Mouse (Mus musculus) heart, embryonic 11.5 days (tissue): ENCODE data around the gene Ube3b. TPM values are rescaled to one million over a fixed set of nuclear protein-coding genes. Genes with fewer than 3 reads are reported as not detected.

Experiments used
- ATAC-seq: fragments of 200-750 bp; cut with Nextera tagmentation; replicated peaks from 2 replicates; pipeline ENCODE4 v1.8.0; 2017; ENCODE audit warnings: moderate library complexity; ENCODE audit not compliant: insufficient number of reproducible peaks, low FRiP score, low TSS enrichment
- H3K27ac ChIP-seq: fragments of 300-500 bp; sonication (generic); 2 replicates; pipeline ENCODE4 v1.5.1; 2014; ENCODE audit warnings: mild to moderate bottlenecking, low read depth, low read length
- H3K27me3 ChIP-seq: fragments of 300-500 bp; sonication (generic); 2 replicates; pipeline ENCODE4 v1.6.1; 2014; ENCODE audit warnings: mild to moderate bottlenecking, low read length, mixed read lengths; ENCODE audit not compliant: control insufficient read depth, insufficient read depth
- H3K36me3 ChIP-seq: fragments of 300-500 bp; sonication (generic); 2 replicates; pipeline ENCODE4 v1.6.1; 2014; ENCODE audit warnings: mild to moderate bottlenecking, low read length, moderate library complexity, mixed read lengths; ENCODE audit not compliant: control insufficient read depth, insufficient read depth
- H3K4me1 ChIP-seq: fragments of 300-500 bp; sonication (generic); 2 replicates; pipeline ENCODE4 v1.6.1; 2014; ENCODE audit warnings: low read length; ENCODE audit not compliant: control insufficient read depth, insufficient read depth
- H3K4me2 ChIP-seq: fragments of 300-500 bp; sonication (generic); 2 replicates; pipeline ENCODE4 v1.6.1; 2014; ENCODE audit warnings: mild to moderate bottlenecking, moderate library complexity
- H3K4me3 ChIP-seq: fragments of 300-500 bp; sonication (generic); 2 replicates; pipeline ENCODE4 v1.5.1; 2014; ENCODE audit warnings: low read depth, low read length
- H3K9ac ChIP-seq: fragments of 300-500 bp; sonication (generic); 2 replicates; pipeline ENCODE4 v1.6.1; 2014; ENCODE audit warnings: mild to moderate bottlenecking, low read depth, low read length, moderate library complexity
- H3K9me3 ChIP-seq: fragments of 300-500 bp; sonication (generic); replicated peaks from 2 replicates; pipeline ENCODE4 v1.6.1; 2016; ENCODE audit warnings: low read length; ENCODE audit not compliant: control insufficient read depth
- WGBS: fragments of 180-500 bp; shearing (Covaris S2); extraction: QIAGEN DNeasy Blood & Tissue Kit; methylation state at CpG from one replicate; pipeline ENCODE4 v1.1.7; 2014; ENCODE audit not compliant: insufficient replicate concordance; 5-methylcytosine and 5-hydroxymethylcytosine counted together
- polyA plus RNA-seq: library from polyadenylated mRNA; unstranded; fragments of >200 nt; fragmentation: Nextera tagmentation; extraction: Ambion mirVana; gene quantifications from 2 replicates; pipeline ENCODE4 v1.2.1, GENCODE M21; 2014

Ube3b gene
- polyA plus RNA-seq, 1 experiment from 2014 or later = 43.0 TPM

GRCm38 (mm10) chr5:114358833-114359232, 21.6 kb upstream of the Ube3b start:
- WGBS = 74% methylated on average over 10 of the region's 10 CpGs
- no peak for ATAC-seq

DNA sequence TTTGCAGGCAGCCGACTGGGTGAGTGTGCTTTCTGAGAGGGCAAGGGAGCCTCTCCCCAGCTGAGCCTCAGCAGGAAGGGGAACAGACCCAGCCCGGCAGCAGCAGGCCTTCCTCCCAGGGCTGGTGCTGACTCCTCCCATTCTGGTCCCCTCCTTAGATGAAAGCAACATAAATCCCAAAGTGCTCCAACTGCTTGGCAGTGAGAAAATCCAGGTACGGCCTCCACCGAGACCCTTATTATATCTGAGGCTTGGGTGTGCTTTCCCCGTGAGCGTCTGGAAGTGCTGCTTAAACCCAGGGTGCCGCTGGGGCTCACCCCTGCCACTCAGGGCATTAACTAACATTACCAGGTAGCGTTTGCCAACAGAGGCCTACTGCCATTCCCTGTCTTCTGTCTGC, 20.8 kb upstream of the Ube3b start:
- WGBS = 62% methylated on average over 8 of the region's 8 CpGs
- no peak overlapping the region for H3K27ac ChIP-seq
- peaks cover 13% of the 10 kb centered on the region for H3K36me3 ChIP-seq

More at GRCm38 (mm10) chr5:114358833-114359232, 21.6 kb upstream of the Ube3b start:
- Histone ChIP-seq H3K4me2 (no peak overlapping the region), H3K4me1 (peaks cover 3% of the 10 kb centered on the region; the same call in 1 of the 2 replicates), H3K36me3 (peaks cover 13% of the 10 kb centered on the region; the same call in 1 of the 2 replicates), H3K9me3 (no peaks in the 10 kb centered on the region), H3K4me3 (no peak overlapping the region), H3K9ac (no peak overlapping the region), H3K27me3 (no peaks in the 10 kb centered on the region), H3K27ac (no peak overlapping the region)

GRCm38 (mm10) chr5:114360968-114361367, 19.4 kb upstream of the Ube3b start:
- H3K27ac ChIP-seq = no peak overlapping the region
- no peaks in the 10 kb centered on the region for H3K27me3 ChIP-seq
- 81% methylated on average over 15 of the region's 15 CpGs for WGBS
- H3K9ac ChIP-seq = no peak overlapping the region
- peaks cover 3% of the 10 kb centered on the region; the same call in 1 of the 2 replicates for H3K4me1 ChIP-seq
- no peak overlapping the region for H3K4me2 ChIP-seq
- H3K4me3 ChIP-seq = no peak overlapping the region
- peaks cover 24% of the 10 kb centered on the region for H3K36me3 ChIP-seq
- H3K9me3 ChIP-seq = no peaks in the 10 kb centered on the region
- no peak for ATAC-seq

More for the DNA sequence above, 20.8 kb upstream of the Ube3b start:
- Histone ChIP-seq H3K9me3 (no peaks in the 10 kb centered on the region), H3K9ac (no peak overlapping the region), H3K4me2 (no peak overlapping the region), H3K27me3 (no peaks in the 10 kb centered on the region), H3K4me3 (no peak overlapping the region), H3K4me1 (peaks cover 3% of the 10 kb centered on the region; the same call in 1 of the 2 replicates)
- ATAC-seq = no peak

GRCm38 (mm10) chr5:114365043-114365752, 15.2 kb upstream of the Ube3b start:
- Histone ChIP-seq H3K9me3 (no peaks in the 10 kb centered on the region), H3K36me3 (peaks cover 39% of the 10 kb centered on the region), H3K9ac (no peak overlapping the region), H3K27ac (no peak overlapping the region), H3K4me3 (no peak overlapping the region), H3K27me3 (no peaks in the 10 kb centered on the region), H3K4me2 (no peak overlapping the region), H3K4me1 (peaks cover 3% of the 10 kb centered on the region)
- 86% methylated on average over 23 of the region's 23 CpGs for WGBS
- ATAC-seq = no peak

GRCm38 (mm10) chr5:114368121-114368520, 12.3 kb upstream of the Ube3b start:
- Histone ChIP-seq H3K4me2 (no peak overlapping the region), H3K36me3 (peaks cover 30% of the 10 kb centered on the region)
- 88% methylated on average over 14 of the region's 14 CpGs for WGBS

GRCm38 (mm10) chr5:114368803-114369496, 11.5 kb upstream of the Ube3b start:
- Histone ChIP-seq H3K36me3 (peaks cover 33% of the 10 kb centered on the region), H3K4me1 (peaks cover 40% of the 10 kb centered on the region), H3K4me3 (no peak overlapping the region), H3K27me3 (no peaks in the 10 kb centered on the region), H3K4me2 (no peak overlapping the region), H3K9ac (no peak overlapping the region), H3K27ac (0 out of 2 replicates have a peak overlapping the region, but pooled peaks have one; percentile 22), H3K9me3 (no peaks in the 10 kb centered on the region)
- ATAC-seq = no peak
- WGBS = 77% methylated on average over 16 of the region's 16 CpGs

More at GRCm38 (mm10) chr5:114368121-114368520, 12.3 kb upstream of the Ube3b start:
- Histone ChIP-seq H3K9ac (no peak overlapping the region), H3K4me1 (peaks cover 32% of the 10 kb centered on the region), H3K27ac (no peak overlapping the region), H3K9me3 (no peaks in the 10 kb centered on the region), H3K4me3 (no peak overlapping the region), H3K27me3 (no peaks in the 10 kb centered on the region)
- no peak for ATAC-seq

DNA sequence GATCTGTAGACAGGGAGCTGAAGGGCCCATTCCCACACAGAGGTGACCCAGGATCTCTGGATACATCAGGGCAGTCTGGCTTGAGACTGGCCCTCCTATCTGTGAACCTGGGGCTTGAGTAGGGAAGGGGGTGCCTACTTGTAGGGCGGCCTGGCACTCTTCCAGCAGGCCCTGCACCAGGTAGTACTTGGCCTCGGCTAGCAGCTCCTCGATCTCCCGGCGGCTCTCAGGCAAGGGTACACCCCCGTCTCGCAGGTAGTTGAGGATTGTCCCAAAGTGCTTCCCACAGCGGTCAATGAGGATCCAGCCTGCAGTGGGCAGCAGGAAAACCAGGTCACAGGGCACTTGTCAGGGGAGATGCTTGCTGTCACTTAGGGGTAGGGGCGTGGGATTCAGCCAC, 10.5 kb upstream of the Ube3b start:
- H3K4me2 ChIP-seq = no peak overlapping the region
- 79% methylated on average over 9 of the region's 9 CpGs for WGBS
- H3K9ac ChIP-seq = no peak overlapping the region
- H3K9me3 ChIP-seq = no peaks in the 10 kb centered on the region
- no peak for ATAC-seq
- peak overlapping the region; percentile 50; the same call in 1 of the 2 replicates for H3K27ac ChIP-seq
- no peak overlapping the region for H3K4me3 ChIP-seq
- peaks cover 33% of the 10 kb centered on the region for H3K36me3 ChIP-seq
- no peaks in the 10 kb centered on the region for H3K27me3 ChIP-seq
- H3K4me1 ChIP-seq = peaks cover 50% of the 10 kb centered on the region

GRCm38 (mm10) chr5:114370371-114370776, 10.0 kb upstream of the Ube3b start:
- no peaks in the 10 kb centered on the region for H3K27me3 ChIP-seq
- H3K4me3 ChIP-seq = no peak overlapping the region
- peak overlapping the region; percentile 52; the same call in 1 of the 2 replicates for H3K27ac ChIP-seq
- no peak for ATAC-seq
- WGBS = 62% methylated on average over 9 of the region's 9 CpGs
- no peak overlapping the region for H3K4me2 ChIP-seq
- peaks cover 54% of the 10 kb centered on the region for H3K4me1 ChIP-seq
- no peaks in the 10 kb centered on the region for H3K9me3 ChIP-seq
- H3K36me3 ChIP-seq = peaks cover 30% of the 10 kb centered on the region
- peak overlapping the region; percentile 28; the same call in 1 of the 2 replicates for H3K9ac ChIP-seq
